Mouse (Mus musculus) layer of hippocampus, postnatal 36 days (tissue): Measurements from ENCODE around the gene Rlf. TPM values are rescaled to one million over a fixed set of nuclear protein-coding genes. Genes with fewer than 3 reads are reported as not detected.
"Not testable (repeated sequence)": the region's sequence is repeated elsewhere in the genome, so short reads cannot be mapped to it uniquely, and the experiment has no call there.

Experiments used
- DNase-seq, 2 experiments: peaks; one replicate each; pipeline ENCODE4 v3.0.0; 2022
- total RNA-seq, 2 experiments: library from RNA; stranded (reverse); gene quantifications; 2 replicates each; pipeline ENCODE4 v1.2.3; 2021

The Rlf gene
- 10 to 100 TPM; 31.5 to 36.5 TPM for total RNA-seq

DNA sequence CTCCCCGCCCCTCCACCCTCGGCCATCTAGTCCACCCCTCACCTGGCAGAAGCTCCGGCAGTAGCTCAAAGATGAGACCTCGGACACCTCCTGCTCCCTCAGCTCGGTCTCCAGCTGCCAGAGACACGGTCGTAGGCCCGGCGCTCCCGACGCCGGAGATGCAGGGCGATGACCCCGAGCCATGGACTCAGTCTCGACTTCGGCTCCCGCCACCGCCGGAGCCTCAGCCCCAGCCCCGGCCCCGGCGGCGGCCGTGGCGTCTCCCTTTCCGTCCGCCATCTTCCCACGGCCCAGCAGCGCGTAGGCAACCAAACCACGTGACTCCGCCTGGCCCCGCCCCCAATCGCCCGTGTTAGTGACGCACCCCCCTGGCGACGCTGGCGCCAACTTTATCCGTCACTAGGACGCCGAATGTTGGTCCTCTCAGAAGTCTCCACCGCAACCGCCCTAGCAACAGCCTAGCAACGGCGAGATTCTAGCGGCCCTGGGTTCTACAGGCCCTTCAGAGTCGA is at the start of gene Rlf:
Gene Rlf (minus strand): TSS at position 292 of the 512 bp plus-strand sequence.
- DNase-seq = peak; percentile 99 to 100

DNA sequence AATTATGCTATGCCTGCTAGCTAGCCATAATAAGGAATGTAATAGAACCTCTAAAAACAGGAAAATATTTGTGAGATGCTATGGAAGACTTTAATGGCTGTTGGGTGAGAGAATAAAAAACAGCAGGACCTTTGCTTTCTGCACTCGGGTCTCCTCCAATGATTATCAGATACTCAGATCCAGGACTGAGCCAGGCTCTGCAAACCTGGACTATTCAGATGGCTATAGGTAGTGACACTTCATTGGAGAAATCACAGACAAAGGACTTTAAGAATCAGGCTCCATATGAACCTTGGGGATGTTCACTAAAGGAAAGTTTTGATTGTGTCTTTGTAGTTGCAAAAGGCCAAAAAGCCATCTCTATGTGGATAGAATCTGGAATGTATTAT is 26.7 kb upstream of the Rlf start:
- no peak for DNase-seq

DNA sequence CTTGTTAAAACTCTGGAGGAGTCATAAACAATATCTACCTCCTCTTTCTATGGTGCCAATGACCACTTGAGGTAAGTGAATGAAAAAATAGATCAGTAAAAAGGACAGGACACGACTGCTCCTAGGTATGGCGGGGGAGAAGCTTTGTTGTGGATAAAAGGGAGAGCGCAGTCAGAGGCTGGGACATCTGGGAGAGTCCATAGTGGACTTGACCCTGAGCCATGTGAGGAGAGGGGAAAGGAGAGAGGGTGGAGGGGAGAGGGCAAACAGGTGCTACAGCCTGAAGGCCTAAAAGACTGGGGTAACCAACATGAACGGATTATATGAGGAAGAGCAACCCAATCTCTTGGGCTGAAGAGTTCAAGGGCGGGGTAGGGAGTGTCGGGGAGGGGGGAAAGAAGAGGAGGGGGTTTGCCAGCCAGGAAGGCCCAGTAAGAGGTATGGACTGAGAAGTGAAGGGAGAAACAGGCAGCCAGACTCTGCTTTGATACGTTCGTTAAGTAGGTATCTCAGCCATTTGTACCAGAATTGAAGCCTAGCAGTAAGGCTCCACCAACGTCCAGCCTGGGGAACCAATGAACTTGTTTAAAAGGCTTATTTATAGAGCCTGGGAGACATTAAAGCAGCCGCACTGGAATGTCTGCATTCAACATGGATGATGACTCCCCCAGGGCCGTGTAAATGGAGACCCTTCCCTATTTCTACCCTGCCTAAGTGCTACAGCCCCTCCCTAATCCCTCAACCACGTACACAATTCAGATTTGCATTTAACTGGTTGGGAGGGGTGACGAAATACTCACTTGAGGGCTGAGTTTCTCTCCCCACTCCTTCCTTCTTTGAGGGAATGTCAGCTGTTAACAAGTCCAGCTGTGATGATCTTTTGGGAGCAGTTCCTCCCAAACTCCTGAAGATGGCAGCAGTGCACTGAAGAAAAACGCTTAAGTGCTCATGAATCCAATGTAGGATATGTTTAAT is 26.0 kb upstream of the Rlf start:
- peak in 1 of 2 experiments; percentile 19 for DNase-seq

DNA sequence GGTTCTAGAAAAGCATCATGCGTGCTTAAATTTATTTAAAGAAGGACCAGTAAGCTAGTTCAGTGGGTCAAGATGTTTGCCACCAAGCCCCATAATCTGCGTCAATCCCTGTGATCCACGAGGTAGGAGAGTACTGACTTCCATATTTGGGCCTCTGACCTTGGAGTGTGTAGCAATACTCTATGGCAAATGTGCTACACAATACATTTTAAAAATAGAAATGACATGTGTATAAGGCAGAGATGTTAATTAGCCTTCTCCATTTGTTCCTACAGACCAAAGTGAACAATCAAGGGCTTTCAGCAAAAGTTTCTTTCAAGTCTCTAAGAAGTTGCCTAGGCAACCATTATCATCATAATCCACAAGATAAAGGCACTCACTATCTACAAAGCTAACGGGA is 25.0 kb upstream of the Rlf start:
- no peak for DNase-seq

DNA sequence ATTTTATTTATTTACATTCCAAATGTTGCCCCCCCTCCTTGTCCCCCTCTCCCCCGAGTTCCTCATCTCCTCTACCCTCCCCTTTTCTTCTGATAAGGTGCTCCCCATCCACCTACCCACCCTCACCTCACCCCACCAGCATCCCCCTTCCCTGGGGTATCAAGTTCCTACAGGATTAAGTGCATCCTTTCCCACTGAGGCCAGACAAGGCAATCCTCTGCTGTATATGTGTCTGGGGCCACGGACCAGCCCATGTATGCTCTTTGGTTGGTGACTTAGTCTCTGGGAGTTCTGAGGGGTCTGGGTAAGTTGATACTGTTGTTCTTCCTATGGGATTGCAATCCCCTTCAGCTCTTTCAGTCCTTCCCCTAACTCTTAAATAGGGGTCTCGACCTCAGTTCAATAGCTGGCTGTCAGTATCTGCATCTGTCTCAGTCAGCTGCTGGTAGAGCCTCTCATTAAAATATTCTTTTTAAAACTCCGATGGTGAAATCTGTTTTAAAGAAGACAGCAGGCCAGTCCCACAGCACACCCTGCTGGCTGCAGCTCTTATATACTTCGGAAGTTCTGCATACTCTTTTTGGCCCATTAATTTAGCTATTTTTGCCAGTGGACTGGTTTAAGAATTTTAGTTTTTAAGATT is 17.0 kb upstream of the Rlf start:
- no peak for DNase-seq

DNA sequence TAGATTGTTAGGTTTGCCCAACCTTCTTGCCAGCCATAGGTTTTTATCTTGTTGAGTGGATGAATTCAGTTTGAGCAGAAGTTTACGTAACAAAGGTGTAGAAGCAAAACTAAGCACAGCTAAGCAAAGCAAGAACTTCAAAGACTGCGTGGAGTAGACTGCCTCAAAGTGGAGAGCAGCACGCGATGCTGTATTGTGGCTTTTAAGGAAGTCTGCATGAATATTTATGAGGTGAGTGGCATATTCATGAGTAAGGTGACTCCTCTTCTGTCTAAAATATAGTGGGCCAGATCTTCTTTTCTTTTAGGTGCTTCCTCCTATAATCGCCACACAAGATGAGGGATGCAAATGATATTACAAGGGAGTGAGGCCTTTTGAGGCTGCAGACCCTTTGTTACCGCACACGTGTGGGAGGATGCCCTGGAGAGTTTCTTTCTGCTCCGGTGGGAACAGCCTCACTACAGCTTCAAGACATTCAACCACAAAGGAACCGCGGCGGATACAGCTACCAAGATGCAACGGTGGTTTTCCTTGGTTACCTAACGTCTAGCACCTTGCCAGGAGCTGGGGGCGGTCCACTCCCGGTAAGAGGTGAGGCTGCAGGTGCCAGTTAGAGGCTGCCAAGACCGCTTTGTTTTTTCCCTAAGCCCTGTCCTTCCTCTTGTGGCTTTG is 16.2 kb upstream of the Rlf start:
- no peak for DNase-seq

DNA sequence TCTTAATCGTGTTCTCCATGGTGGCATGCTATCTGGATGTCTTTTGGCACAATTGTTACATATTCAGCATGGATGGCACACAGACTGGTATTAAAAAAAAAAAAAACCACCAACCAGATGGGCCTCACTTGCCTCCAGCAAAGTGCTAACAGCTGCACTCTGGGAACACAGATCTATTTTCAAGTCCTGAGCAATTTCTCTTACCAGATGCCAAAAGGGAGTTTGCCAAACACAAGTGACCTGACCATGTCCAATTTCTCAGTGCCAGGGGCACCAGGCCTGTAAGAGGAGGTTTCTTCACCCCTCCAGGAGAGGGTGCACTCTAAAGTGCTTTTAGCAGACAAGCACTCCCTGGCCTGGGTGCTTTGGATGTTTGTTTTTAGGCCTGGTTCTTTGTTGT is 12.2 kb upstream of the Rlf start:
- peak; percentile 39 to 49 for DNase-seq

DNA sequence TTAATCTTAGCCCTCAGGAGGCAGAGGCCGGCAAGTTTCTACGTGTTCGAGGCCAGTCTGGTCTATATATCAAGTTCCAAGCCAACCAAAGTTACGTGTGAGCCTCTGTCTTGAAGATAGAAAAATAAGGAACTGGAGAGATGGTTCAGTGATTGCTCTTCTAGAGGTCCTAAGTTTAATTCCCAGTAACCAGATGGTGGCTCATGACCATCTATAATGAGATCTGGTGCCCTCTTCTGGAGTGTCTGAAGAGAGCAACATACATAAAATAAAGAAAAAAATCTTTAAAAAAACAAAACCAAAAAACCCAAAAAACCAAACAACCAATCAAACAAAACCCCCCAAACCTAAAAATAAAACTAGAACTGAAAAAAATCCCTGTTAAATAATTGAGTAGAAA is 10.3 kb upstream of the Rlf start:
- DNase-seq = no peak

DNA sequence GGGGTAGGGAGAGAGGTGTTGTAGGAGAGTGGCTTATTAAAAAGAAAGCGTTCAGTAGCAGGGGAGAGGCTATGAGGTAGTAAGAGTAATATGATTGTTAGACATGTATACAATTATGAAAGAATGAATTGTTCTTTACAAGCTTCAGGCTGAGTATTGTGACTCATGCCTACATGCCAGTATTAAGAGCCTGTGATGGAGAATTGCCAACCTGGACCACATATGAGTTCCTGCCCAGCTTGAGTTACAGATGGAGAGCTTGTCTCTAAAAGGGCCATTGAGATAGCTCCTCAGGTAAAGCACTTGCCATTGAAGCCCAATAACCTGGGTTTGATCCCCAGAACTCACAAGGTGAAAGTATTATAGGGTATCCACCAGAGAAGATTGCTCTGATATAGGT is 8.3 kb upstream of the Rlf start:
- no peak for DNase-seq

DNA sequence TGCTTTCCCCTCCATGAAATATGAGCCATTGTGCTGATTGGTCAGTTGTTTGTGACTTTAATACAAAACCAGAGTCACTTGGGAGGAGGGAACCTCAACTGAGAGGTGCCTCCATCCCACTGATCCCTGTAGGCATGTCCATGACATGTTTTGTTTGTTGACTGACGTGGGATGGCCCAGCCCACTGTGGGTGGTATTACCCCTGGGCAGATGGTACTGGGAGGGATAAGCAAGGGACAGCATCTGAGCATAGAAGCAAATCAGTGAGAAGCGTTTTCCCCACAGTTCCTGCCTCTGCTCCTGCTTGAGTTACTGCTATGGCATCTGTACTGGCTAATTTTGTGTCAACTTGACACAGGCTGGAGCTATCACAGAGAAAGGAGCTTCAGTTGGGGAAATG is 1.3 kb upstream of the Rlf start:
- DNase-seq = no peak

DNA sequence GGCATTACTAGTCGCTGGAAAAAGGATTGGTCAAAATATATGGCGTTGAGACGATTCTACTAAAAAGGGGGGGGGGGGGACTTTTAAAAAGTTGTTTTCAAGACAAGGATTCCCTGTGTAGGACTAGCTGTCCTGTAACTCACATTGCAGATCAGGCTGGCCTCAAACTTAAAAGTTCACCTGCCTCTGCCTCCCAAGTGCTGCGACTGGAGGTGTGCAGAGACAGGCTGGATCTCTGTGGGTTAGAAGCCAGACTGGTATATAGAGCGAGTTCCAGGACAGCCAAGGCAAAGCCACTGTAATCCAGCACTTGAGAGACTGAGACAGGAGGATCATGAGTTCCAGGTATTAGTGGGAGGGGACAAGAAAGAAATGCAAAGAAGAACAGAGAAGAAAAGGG is 605 bp upstream of the Rlf start:
- DNase-seq = no peak

DNA sequence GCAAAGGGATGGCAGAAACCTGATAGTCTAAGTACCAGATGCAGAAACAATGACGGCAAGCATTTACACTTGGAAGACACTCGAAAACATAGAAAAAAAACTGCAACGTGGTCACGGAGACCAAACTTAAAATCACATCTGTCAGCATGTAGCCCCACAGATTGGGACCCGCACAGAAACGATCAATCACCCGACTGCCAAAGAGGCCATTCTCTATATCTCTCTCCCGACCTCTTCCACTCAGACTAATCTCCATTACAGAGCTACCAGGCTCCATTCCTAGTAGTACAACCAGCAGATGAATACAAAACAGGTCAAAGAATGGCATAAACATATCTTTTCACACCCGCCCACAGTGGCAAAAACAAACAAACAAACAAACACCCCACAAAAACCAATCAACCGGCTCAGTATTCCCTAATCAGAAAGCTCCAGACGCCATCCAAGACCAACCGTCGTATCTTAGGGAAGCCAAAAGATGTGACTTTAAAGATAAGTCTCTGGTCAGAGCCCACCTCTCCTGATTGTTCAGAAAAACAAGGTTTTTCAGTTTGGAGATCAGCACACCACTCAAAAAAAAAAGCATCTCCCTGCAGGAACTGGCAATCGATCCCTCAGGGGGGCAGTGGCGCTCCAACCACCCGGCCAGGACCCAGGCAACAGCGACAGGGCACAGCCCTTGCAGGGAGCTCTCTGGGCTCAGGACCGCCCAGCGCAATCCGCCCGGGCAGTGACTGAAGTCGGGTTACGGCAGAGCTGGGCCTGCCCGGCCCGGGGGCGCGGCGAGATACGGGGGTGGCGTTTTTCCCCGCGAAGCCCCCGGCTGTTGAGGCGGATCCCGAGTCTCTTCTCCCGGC is 720 bp downstream of the Rlf start:
- DNase-seq = peak; percentile 42 to 57

DNA sequence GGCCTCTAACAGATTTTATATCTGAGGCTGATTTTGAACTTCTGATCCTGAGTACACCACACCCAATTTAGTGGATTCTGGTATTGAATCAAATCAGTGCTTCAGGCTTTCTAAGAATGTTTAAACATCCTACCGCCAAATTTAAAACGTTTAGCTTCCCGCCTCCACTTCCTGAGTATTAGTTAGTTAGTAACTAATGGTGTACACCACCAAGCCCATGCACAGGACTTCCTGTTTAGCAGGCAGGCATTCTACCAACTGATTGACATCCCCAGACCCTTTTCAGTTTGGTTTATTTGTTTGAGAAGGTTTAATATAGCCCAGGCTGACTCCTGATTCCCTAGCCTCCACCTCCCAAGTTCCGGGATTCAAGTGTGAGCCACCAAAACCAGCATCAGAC is 6.0 kb downstream of the Rlf start:
- no peak for DNase-seq

DNA sequence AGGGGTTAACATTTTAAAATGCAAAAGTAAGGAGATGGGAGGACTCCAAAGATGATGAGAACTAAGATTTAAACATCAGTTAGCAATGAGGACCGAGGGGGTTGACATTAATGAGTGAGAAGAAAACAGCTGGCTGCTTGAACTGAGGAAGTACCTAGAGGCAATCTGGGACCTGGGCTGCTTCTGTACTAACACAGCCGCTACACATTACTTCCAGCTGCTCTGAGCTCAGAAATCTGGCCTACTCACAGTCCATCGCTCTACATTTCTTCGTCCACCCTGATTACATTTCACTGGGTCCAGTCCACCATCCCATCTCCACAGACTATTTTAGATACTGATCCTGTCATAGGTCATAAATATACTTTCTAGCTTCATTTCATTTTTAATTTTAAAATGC is 17.0 kb downstream of the Rlf start:
- no peak for DNase-seq

DNA sequence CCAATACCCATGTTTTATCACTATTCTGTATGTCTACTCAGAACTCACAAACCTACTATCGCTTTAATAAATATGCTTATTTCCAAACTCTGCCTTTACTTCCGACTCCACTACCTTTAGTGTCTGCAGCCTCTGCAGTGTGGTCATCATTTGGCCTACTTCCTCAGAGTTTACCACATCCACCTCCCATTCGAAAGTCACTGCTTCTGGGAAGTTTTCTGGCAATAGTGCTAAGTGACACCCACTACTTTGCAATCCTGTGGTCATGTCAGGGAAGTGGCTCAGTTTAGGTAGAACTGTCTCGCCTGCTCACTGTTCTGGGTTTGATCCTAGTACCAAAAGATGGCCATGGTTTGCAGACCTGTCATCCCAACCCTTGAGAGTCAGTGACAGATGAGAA is 17.9 kb downstream of the Rlf start:
- no peak for DNase-seq

DNA sequence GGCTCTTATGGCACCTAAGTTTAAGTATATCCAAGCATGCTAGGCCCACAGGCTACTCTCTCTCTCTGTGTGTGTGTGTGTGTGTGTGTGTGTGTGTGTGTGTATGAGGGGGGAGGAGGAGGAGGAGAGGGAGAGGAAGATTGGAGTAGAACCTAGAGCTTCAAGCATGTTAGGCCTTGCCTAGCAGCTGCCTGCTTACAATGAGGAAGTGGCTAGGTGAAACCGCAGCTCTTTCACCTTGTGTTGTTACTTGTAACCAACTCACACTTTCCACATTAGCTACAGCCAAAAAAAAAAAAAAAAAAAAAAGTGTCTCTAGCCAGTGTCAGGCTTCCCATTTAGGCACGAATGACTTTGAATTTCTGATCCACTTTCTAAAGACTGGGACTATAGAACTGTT is 18.7 kb downstream of the Rlf start:
- DNase-seq = no peak

DNA sequence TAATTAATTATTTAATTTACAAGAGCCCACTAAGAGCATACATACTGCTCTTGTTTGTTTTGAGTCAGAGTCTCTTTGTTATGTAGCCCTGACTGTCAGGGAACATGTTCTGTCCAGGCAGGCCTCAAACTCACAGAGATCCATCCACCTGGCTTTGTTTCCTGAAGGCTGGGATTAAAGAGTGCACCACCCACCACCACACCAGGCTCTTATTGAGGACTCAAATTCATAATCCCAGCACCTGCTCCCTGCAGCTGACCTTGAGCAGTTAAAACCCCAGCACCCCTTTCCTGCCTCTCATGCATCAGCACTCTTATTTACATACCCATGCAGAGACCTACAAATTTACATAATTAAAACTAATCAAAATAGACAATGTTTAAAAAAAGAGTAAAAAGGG is 20.1 kb downstream of the Rlf start:
- DNase-seq = no peak

DNA sequence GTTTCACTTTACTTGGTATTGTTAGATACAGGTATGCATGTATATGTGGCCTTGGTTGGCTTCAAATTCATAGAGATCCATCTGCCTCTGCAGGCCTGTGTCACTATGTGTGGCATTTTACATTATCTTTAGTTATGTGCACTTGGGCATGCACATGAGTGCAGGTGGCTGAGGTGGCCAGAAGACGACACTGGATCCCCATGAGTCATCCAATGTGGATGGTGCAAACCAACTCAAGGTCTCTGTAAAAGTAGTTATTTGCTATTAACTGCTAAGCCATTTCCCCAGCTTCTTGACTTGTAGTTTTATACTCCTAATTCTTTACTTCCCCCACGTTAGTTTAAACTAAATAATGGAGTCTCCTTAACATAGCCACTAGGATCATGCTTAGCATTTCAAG is 22.6 kb downstream of the Rlf start:
- no peak for DNase-seq

DNA sequence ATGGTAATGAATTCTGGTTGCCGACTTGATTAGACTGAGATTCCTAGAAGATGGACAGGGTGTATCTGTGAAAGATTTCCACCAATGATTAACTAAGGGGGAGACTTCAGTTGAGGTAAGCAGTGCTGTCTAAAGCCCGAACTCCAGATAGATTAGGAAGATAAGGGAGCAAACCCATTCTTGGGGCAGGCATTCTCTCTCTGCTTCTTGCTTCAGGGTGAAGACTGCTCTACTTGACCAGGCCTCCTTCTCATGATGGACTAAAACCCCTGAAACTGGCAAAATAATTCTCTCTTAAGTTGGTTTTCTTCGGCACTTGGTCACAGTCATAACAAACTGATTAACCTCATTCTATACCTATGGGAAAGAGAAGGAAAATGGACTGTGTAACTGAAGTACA is 25.5 kb downstream of the Rlf start:
- DNase-seq = no peak

DNA sequence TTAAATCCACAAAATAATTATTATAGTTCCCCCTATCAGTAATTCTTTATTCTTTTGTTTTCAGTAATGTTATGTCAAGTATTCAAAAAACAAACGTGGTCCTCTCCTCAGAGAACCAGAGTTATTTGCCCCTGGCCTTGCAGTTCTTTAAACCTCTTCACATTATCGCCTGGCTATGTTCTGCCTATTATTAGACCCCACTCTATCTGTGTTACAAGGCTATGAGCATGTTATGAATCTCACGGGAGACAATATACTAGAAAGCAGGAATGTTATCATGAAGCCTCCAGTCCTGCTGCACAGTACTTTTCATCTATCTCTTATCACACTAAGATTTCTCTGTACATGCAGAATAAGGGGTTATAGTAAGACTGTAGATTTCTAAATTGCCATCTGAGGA is 35.2 kb downstream of the Rlf start:
- DNase-seq = no peak

DNA sequence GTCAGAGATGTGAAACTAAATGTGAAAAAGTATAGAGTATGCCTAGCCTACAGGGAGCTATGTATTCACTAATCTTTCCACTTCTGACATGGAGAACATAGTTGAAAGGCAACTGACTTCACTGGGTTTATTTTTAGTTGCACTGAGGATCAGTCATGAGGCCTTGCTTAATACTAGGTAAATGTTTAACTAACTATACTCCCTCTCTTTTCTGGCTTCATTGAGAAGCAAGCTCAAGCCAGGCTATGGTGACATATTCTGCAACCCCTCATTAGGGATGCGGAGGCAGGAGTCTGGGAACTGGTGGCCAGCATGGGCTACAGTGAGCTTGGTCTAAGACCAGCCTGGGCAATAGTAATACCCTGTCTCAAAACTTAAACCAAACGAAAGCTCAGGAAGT is 47.2 kb downstream of the Rlf start:
- no peak for DNase-seq

DNA sequence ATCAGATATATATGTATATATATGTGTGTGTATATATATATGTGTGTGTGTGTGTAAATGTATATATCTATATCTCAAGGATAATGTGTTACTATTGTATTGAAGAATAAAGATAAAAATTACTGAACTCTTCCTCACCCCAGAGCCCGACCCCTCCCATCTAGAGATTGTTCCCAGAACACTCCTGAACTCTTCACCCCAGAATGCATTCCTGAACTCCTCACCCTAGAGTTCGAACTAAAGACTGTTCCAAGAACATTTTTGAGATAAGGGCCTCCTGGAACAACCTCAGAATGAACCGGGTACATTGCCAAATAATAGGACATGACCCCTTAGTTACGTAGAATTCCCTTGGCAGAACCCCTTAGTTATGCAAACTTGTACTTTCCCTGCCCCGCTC is 48.2 kb downstream of the Rlf start:
- not testable (repeated sequence) for DNase-seq
